In genomic region chr6:13964013-13964412, GRCm38 (mm10) we compare ENCODE assay signal across 24 mouse cellular contexts.
DNase-seq lines count a peak whose midpoint lies in the region; ATAC-seq and TF ChIP-seq lines count a peak whose summit lies in the region.
"Had no signal": no experiment of that assay in that cellular context is flagged by ENCODE, and none has a peak within 500 bp of the region (broad histone marks: within the 10 kb centered on the region; RNA-seq: fewer than 3 reads in every experiment).

No protein-coding gene starts in this region.

- no peak overlapping the region for H3K9ac ChIP-seq in neural tube, embryonic 11.5 days (ENCODE audit: low read length)
- no peak overlapping the region for H3K9ac ChIP-seq in forebrain, postnatal 0 days
- H3K9ac ChIP-seq: embryonic facial prominence, embryonic 12.5 days; forebrain, embryonic 13.5 days; forebrain, embryonic 15.5 days had no signal

- H3K27me3 ChIP-seq in neural tube, embryonic 11.5 days (ENCODE audit: control insufficient read depth, insufficient read depth, low read length) = no peaks in the 10 kb centered on the region
- no peaks in the 10 kb centered on the region for H3K27me3 ChIP-seq in forebrain, postnatal 0 days (ENCODE audit: insufficient read depth, low read length)
- H3K27me3 ChIP-seq: CH12.LX; embryonic facial prominence, embryonic 12.5 days; forebrain, embryonic 13.5 days; forebrain, embryonic 15.5 days; Patski had no signal

- H3K4me2 ChIP-seq in neural tube, embryonic 11.5 days (ENCODE audit: low read depth) = no peak overlapping the region
- no peak overlapping the region for H3K4me2 ChIP-seq in forebrain, postnatal 0 days (ENCODE audit: low read depth)
- H3K4me2 ChIP-seq: embryonic facial prominence, embryonic 12.5 days; forebrain, embryonic 13.5 days; forebrain, embryonic 15.5 days had no signal

- H3K9me3 ChIP-seq in neural tube, embryonic 11.5 days (ENCODE audit: control insufficient read depth, low read length) = no peaks in the 10 kb centered on the region
- no peaks in the 10 kb centered on the region for H3K9me3 ChIP-seq in forebrain, postnatal 0 days (ENCODE audit: low read length)
- H3K9me3 ChIP-seq: embryonic facial prominence, embryonic 12.5 days; forebrain, embryonic 13.5 days; forebrain, embryonic 15.5 days; G1E had no signal

- no peaks in the 10 kb centered on the region for H3K36me3 ChIP-seq in neural tube, embryonic 11.5 days (ENCODE audit: control insufficient read depth, insufficient read depth, low read length)
- no peaks in the 10 kb centered on the region for H3K36me3 ChIP-seq in forebrain, postnatal 0 days (ENCODE audit: insufficient read depth)
- H3K36me3 ChIP-seq: embryonic facial prominence, embryonic 10.5 days; embryonic facial prominence, embryonic 12.5 days; forebrain, embryonic 15.5 days; G1E had no signal

- TF ChIP-seq CTCF in forebrain, postnatal 0 days (IDR thresholded peaks at IDR 0.05; ENCODE audit: low read depth) = no peak

- WGBS in neural tube, embryonic 11.5 days = 51% methylated on average over 2 of the region's 2 CpGs
- 24% methylated on average over 2 of the region's 2 CpGs for WGBS in forebrain, postnatal 0 days

- 0 out of 2 replicates have a peak, but pooled peaks have one; percentile 50 for ATAC-seq in neural tube, embryonic 11.5 days (ENCODE audit: insufficient read depth, low FRiP score, low TSS enrichment)
- no peak for ATAC-seq in forebrain, postnatal 0 days
- ATAC-seq: activated CD4-positive, CD25-positive, alpha-beta regulatory T cell, adult 4 months; CD4-positive, CD25-positive, alpha-beta regulatory T cell, adult 4 months; forebrain, embryonic 13.5 days; forebrain, embryonic 15.5 days; Patski had no signal

- H3K4me3 ChIP-seq in neural tube, embryonic 11.5 days (ENCODE audit: low read depth, low read length) = no peak overlapping the region
- no peak overlapping the region for H3K4me3 ChIP-seq in forebrain, postnatal 0 days (ENCODE audit: low read depth, low read length)
- H3K4me3 ChIP-seq: embryonic facial prominence, embryonic 10.5 days; embryonic facial prominence, embryonic 12.5 days; forebrain, embryonic 13.5 days; forebrain, embryonic 15.5 days had no signal

- H3K27ac ChIP-seq in neural tube, embryonic 11.5 days (ENCODE audit: low read depth, low read length) = no peak overlapping the region
- no peak overlapping the region for H3K27ac ChIP-seq in forebrain, postnatal 0 days (ENCODE audit: low read depth, low read length)
- H3K27ac ChIP-seq: embryonic facial prominence, embryonic 10.5 days; embryonic facial prominence, embryonic 12.5 days; forebrain, embryonic 13.5 days; forebrain, embryonic 15.5 days had no signal

- H3K4me1 ChIP-seq in neural tube, embryonic 11.5 days (ENCODE audit: control insufficient read depth, insufficient read depth, low read length) = no peaks in the 10 kb centered on the region
- no peaks in the 10 kb centered on the region for H3K4me1 ChIP-seq in forebrain, postnatal 0 days (ENCODE audit: insufficient read depth)
- H3K4me1 ChIP-seq: embryonic facial prominence, embryonic 10.5 days; embryonic facial prominence, embryonic 12.5 days; forebrain, embryonic 13.5 days; forebrain, embryonic 15.5 days had no signal

- DNase-seq in embryo, embryonic 10 days (ENCODE audit: low spot score) = peak; percentile 15
- DNase-seq in embryo, embryonic 9.5 days (ENCODE audit: extremely low spot score) = no peak
- no peak for DNase-seq in neural tube, embryonic 11.5 days (ENCODE audit: low spot score)
- DNase-seq in neural tube, embryonic 10.5 days (ENCODE audit: extremely low spot score, low spot score) = no peak
- DNase-seq in mesoderm, embryonic 11.5 days (ENCODE audit: low read depth, low spot score) = peak; percentile 6
- DNase-seq in forebrain, postnatal 0 days = no peak
- DNase-seq: adrenal gland, adult 8-10 months; adrenal gland, postnatal 14 days; adrenal gland, postnatal 36 days; B cell, adult 2 months; cerebellum, adult 11-12 months; cerebellum, adult 2 months; cerebellum, adult 9-10 months; cerebellum, postnatal 10 days; cerebellum, postnatal 25 days had no signal

Comparison
In these comparisons a context has a peak if more than half of its experiments do, and no peak if none do; other contexts are left out.
1. DNase-seq: peak in embryo, embryonic 10 days (single experiment) and mesoderm, embryonic 11.5 days (single experiment); none in embryo, embryonic 9.5 days (single experiment), neural tube, embryonic 11.5 days (single experiment), neural tube, embryonic 10.5 days (single experiment) and forebrain, postnatal 0 days (single experiment).